Mouse (Mus musculus) liver, adult 2 months (tissue): ENCODE results near the gene Gmpr.
A peak's percentile ranks its signal among the peaks of the same experiment; 100 is the strongest.

Source experiments
- CTCF ChIP-seq: fragments of 200-500 bp; IDR thresholded peaks from 2 replicates; pipeline ENCODE4 v1.5.1; 2011; ENCODE audit warnings: low read depth, low read length, control low read depth
- POLR2A ChIP-seq: fragments of 200-500 bp; IDR thresholded peaks from 2 replicates; pipeline ENCODE4 v1.6.1; 2011; ENCODE audit warnings: low read length, control low read depth; ENCODE audit not compliant: insufficient read depth; ENCODE audit errors: extremely low read depth

DNA sequence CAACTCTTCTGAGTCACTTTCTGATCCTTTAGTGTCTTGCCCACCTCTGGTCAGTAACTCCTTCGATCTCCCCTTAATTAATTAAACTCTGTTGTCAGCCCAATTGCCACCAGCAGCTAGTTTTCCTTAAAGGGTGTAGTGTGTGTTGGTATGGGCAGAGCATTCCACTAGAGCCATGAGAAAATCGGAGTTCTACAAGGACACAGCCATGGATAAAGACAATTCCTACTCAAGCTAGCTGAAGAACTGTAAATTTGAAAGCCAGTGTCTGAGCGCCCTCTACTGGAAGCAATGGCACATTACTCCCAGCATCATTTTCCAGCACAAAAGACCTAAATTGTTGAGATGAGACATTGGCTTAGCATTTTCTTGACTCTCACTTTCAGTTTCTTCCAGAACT, 30.1 kb upstream of the Gmpr start:
- TF ChIP-seq CTCF (peak; percentile 58), POLR2A (no peak)
